In the genomic region with DNA sequence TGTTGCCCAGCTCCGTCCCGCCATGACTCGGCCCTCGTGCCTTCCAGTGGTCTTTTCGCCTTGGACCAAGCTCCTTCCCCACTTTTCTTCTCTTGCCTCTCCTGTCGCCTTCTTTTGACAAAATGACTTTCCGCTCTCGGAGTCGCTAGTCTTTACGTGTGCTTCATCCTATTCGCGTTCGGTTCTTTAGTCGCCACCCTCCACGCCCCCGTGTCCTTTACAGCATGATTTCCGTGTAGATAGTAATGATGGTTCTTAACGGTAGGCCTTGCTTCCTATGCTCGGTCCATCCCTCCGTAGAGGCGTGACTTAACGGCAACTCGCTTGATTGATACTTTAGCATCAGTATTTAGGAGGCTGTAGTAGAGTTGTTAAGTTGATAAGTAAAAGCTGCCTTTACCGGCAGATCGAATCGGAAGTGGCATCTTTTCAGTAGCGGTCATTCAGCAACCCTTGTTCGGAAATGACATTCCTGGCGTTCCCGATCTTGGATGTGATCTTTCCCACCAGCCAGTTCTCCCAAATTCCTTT, we compare ENCODE assay signal across 8 mouse cellular contexts. TPM values are rescaled to one million over a fixed set of nuclear protein-coding genes. Genes with fewer than 3 reads are reported as not detected.
A peak's percentile ranks its signal among the peaks of the same experiment; 100 is the strongest.
DNase-seq lines count a peak whose midpoint lies in the region; ATAC-seq and TF ChIP-seq lines count a peak whose summit lies in the region.

No protein-coding gene starts in this region.

- peaks cover 27% of the 10 kb centered on the region for H3K36me3 ChIP-seq in lung, embryonic 16.5 days (ENCODE audit: control insufficient read depth, insufficient read depth, low read length)
- peaks cover 33% of the 10 kb centered on the region for H3K36me3 ChIP-seq in forebrain, embryonic 12.5 days (replicated peaks)
- H3K36me3 ChIP-seq in midbrain, embryonic 15.5 days (replicated peaks), result peaks cover 24% of the 10 kb centered on the region

- DNase-seq in lung, postnatal 14 days, result no peak
- DNase-seq in left cerebral cortex, adult 8-10 months (ENCODE audit: low spot score in 2 of 2), result peak; percentile 8 to 62
- no peak for DNase-seq in adrenal gland, postnatal 4 days (ENCODE audit: low spot score in 2 of 2)
- DNase-seq in cerebellum, adult 11 months, result no peak

- no peaks in the 10 kb centered on the region for H3K9me3 ChIP-seq in lung, embryonic 16.5 days (ENCODE audit: control insufficient read depth, low read length)
- no peaks in the 10 kb centered on the region for H3K9me3 ChIP-seq in forebrain, embryonic 12.5 days
- no peaks in the 10 kb centered on the region for H3K9me3 ChIP-seq in midbrain, embryonic 15.5 days

- peak overlapping the region; percentile 92 for H3K9ac ChIP-seq in lung, embryonic 16.5 days (ENCODE audit: low read length)
- peak overlapping the region; percentile 88 for H3K9ac ChIP-seq in forebrain, embryonic 12.5 days
- peak overlapping the region; percentile 89 for H3K9ac ChIP-seq in midbrain, embryonic 15.5 days

- peak overlapping the region; percentile 96 for H3K27ac ChIP-seq in lung, embryonic 16.5 days (ENCODE audit: low read length)
- peak overlapping the region; percentile 59 for H3K27ac ChIP-seq in bone marrow macrophage, adult 2 months (ENCODE audit: insufficient read depth, low read depth, low read length)
- H3K27ac ChIP-seq in forebrain, embryonic 12.5 days, result peak overlapping the region; percentile 94
- H3K27ac ChIP-seq in midbrain, embryonic 15.5 days, result peak overlapping the region; percentile 92

- under 1% methylated on average over 30 of the region's 30 CpGs for WGBS in lung, embryonic 16.5 days
- WGBS in forebrain, embryonic 12.5 days, result under 1% methylated on average over 30 of the region's 30 CpGs
- under 1% methylated on average over 30 of the region's 30 CpGs for WGBS in midbrain, embryonic 15.5 days

- no peak for TF ChIP-seq POLR2A in bone marrow macrophage, adult 2 months (IDR thresholded peaks at IDR 0.05; ENCODE audit: borderline replicate concordance, low read depth, low read length)

- H3K4me3 ChIP-seq in lung, embryonic 16.5 days (ENCODE audit: low read length), result peak overlapping the region; percentile 94
- peak overlapping the region; percentile 68 for H3K4me3 ChIP-seq in bone marrow macrophage, adult 2 months (ENCODE audit: insufficient read depth, low read length)
- H3K4me3 ChIP-seq in forebrain, embryonic 12.5 days (replicated peaks), result peak overlapping the region; percentile 78
- H3K4me3 ChIP-seq in midbrain, embryonic 15.5 days, result peak overlapping the region; percentile 73

- H3K4me2 ChIP-seq in lung, embryonic 16.5 days (ENCODE audit: low read depth, low read length), result peak overlapping the region; percentile 74
- H3K4me2 ChIP-seq in forebrain, embryonic 12.5 days, result peak overlapping the region; percentile 85
- H3K4me2 ChIP-seq in midbrain, embryonic 15.5 days, result peak overlapping the region; percentile 68

- peaks cover 10% of the 10 kb centered on the region for H3K4me1 ChIP-seq in lung, embryonic 16.5 days (replicated peaks; ENCODE audit: control insufficient read depth, insufficient read depth, low read length)
- H3K4me1 ChIP-seq in bone marrow macrophage, adult 2 months (ENCODE audit: control insufficient read depth, insufficient read depth, low read length), result peaks cover 7% of the 10 kb centered on the region
- H3K4me1 ChIP-seq in forebrain, embryonic 12.5 days, result peaks cover 18% of the 10 kb centered on the region
- peaks cover 21% of the 10 kb centered on the region for H3K4me1 ChIP-seq in midbrain, embryonic 15.5 days

- ATAC-seq in lung, embryonic 16.5 days (ENCODE audit: low read depth), result no peak
- ATAC-seq in forebrain, embryonic 12.5 days (ENCODE audit: low FRiP score), result no peak
- ATAC-seq in midbrain, embryonic 15.5 days (replicated peaks), result peak; percentile 15; the same call in 1 of the 2 replicates

- no peak for TF ChIP-seq CTCF in bone marrow macrophage, adult 2 months (IDR thresholded peaks at IDR 0.05; ENCODE audit: low read depth, low read length)

- H3K27me3 ChIP-seq in lung, embryonic 16.5 days (ENCODE audit: control insufficient read depth, insufficient read depth, low read depth, low read length), result no peaks in the 10 kb centered on the region
- H3K27me3 ChIP-seq in forebrain, embryonic 12.5 days, result no peaks in the 10 kb centered on the region
- H3K27me3 ChIP-seq in midbrain, embryonic 15.5 days (replicated peaks), result no peaks in the 10 kb centered on the region

RNA-seq across cellular contexts. Expression of a gene that starts 0.5 kb away (rescaled TPM):
- polyA plus RNA-seq in lung, embryonic 16.5 days (2015; fragmentation: Nextera tagmentation; extraction: Ambion mirVana), result 432 and 447 TPM in 2 replicates
- 75.3 and 76.5 TPM in 2 replicates for polyA plus RNA-seq in bone marrow macrophage, adult 2 months (2012; ENCODE audit: insufficient read depth, insufficient read length, missing spikeins)
- 627 and 646 TPM in 2 replicates for polyA plus RNA-seq in forebrain, embryonic 12.5 days (2016; fragmentation: Nextera tagmentation; extraction: Ambion mirVana)
- 100 to 1,000 TPM; 166 to 184 (median 173) TPM for total RNA-seq in left cerebral cortex, adult 8-10 months (2022)
- polyA plus RNA-seq in midbrain, embryonic 15.5 days (2015; fragmentation: Nextera tagmentation; extraction: Ambion mirVana), result 442 and 444 TPM in 2 replicates
- 100 to 1,000 TPM; 272 to 299 TPM for total RNA-seq in adrenal gland, postnatal 4 days (2021)

RNA-seq across cellular contexts. Expression of a gene that starts 0.6 kb away (rescaled TPM):
- polyA plus RNA-seq in lung, embryonic 16.5 days (2015; fragmentation: Nextera tagmentation; extraction: Ambion mirVana), result 11.0 and 12.3 TPM in 2 replicates
- 10.1 and 11.4 TPM in 2 replicates for polyA plus RNA-seq in bone marrow macrophage, adult 2 months (2012; ENCODE audit: insufficient read depth, insufficient read length, missing spikeins)
- polyA plus RNA-seq in forebrain, embryonic 12.5 days (2016; fragmentation: Nextera tagmentation; extraction: Ambion mirVana), result 11.4 and 11.7 TPM in 2 replicates
- total RNA-seq in left cerebral cortex, adult 8-10 months (2022), result 1 to 10 TPM; 3.1 to 6.6 (median 4.3) TPM
- polyA plus RNA-seq in midbrain, embryonic 15.5 days (2015; fragmentation: Nextera tagmentation; extraction: Ambion mirVana), result 8.7 and 9.9 TPM in 2 replicates
- 10 to 100 TPM in 1 of 2 experiments, 1 to 10 TPM in 1; 8.0 to 11.0 TPM for total RNA-seq in adrenal gland, postnatal 4 days (2021)

RNA-seq across cellular contexts. Expression of a gene that starts 10.4 kb away (rescaled TPM):
- polyA plus RNA-seq in lung, embryonic 16.5 days (2015; fragmentation: Nextera tagmentation; extraction: Ambion mirVana), result 0.20 and 0.23 TPM in 2 replicates
- polyA plus RNA-seq in bone marrow macrophage, adult 2 months (2012; ENCODE audit: insufficient read depth, insufficient read length, missing spikeins), result 0.48 TPM in 1 of 2 replicates, not detected in the other
- polyA plus RNA-seq in forebrain, embryonic 12.5 days (2016; fragmentation: Nextera tagmentation; extraction: Ambion mirVana), result 0.31 TPM in 1 of 2 replicates, not detected in the other
- total RNA-seq in left cerebral cortex, adult 8-10 months (2022), result under 1 TPM in 1 of 4 experiments, not detected in 3; 0.61 TPM
- polyA plus RNA-seq in midbrain, embryonic 15.5 days (2015; fragmentation: Nextera tagmentation; extraction: Ambion mirVana), result not detected in 2 replicates
- total RNA-seq in adrenal gland, postnatal 4 days (2021), result 1 to 10 TPM in 1 of 2 experiments, under 1 TPM in 1; 0.65 to 1.4 TPM

RNA-seq across cellular contexts. Expression of a gene that starts 27.4 kb away (rescaled TPM):
- polyA plus RNA-seq in lung, embryonic 16.5 days (2015; fragmentation: Nextera tagmentation; extraction: Ambion mirVana), result 228 and 231 TPM in 2 replicates
- polyA plus RNA-seq in bone marrow macrophage, adult 2 months (2012; ENCODE audit: insufficient read depth, insufficient read length, missing spikeins), result 401 and 428 TPM in 2 replicates
- polyA plus RNA-seq in forebrain, embryonic 12.5 days (2016; fragmentation: Nextera tagmentation; extraction: Ambion mirVana), result 86.7 and 87.5 TPM in 2 replicates
- total RNA-seq in left cerebral cortex, adult 8-10 months (2022), result 100 to 1,000 TPM in 2 of 4 experiments, 10 to 100 TPM in 2; 97.4 to 106 (median 100) TPM
- polyA plus RNA-seq in midbrain, embryonic 15.5 days (2015; fragmentation: Nextera tagmentation; extraction: Ambion mirVana), result 106 and 107 TPM in 2 replicates
- total RNA-seq in adrenal gland, postnatal 4 days (2021), result 100 to 1,000 TPM; 163 to 166 TPM

RNA-seq across cellular contexts. Expression of a gene that starts 38.6 kb away (rescaled TPM):
- polyA plus RNA-seq in lung, embryonic 16.5 days (2015; fragmentation: Nextera tagmentation; extraction: Ambion mirVana), result 9.5 and 9.9 TPM in 2 replicates
- 0.68 and 0.71 TPM in 2 replicates for polyA plus RNA-seq in bone marrow macrophage, adult 2 months (2012; ENCODE audit: insufficient read depth, insufficient read length, missing spikeins)
- 1.9 and 3.3 TPM in 2 replicates for polyA plus RNA-seq in forebrain, embryonic 12.5 days (2016; fragmentation: Nextera tagmentation; extraction: Ambion mirVana)
- total RNA-seq in left cerebral cortex, adult 8-10 months (2022), result 1 to 10 TPM; 1.4 to 2.8 (median 1.8) TPM
- polyA plus RNA-seq in midbrain, embryonic 15.5 days (2015; fragmentation: Nextera tagmentation; extraction: Ambion mirVana), result 1.1 and 1.6 TPM in 2 replicates
- total RNA-seq in adrenal gland, postnatal 4 days (2021), result 1 to 10 TPM; 3.5 to 3.7 TPM

Comparison
In these comparisons a context has a peak if more than half of its experiments do, and no peak if none do; other contexts are left out.
1. DNase-seq: peak in left cerebral cortex, adult 8-10 months (2 of 2); none in lung, postnatal 14 days (single experiment), adrenal gland, postnatal 4 days (0 of 2) and cerebellum, adult 11 months (single experiment).
2. Peak in every context shown above with its lines, with median percentiles within 50 percentile points of each other: H3K27ac ChIP-seq, H3K4me2 ChIP-seq, H3K4me3 ChIP-seq and H3K9ac ChIP-seq.